Mouse (Mus musculus): Measurements from ENCODE around the gene Cadm4. TPM values are rescaled to one million over a fixed set of nuclear protein-coding genes. Genes with fewer than 3 reads are reported as not detected.

Cadm4 gene
- polyA plus RNA-seq (2014; fragmentation: Nextera tagmentation; extraction: Ambion mirVana), result 8.8 and 12.6 TPM in 2 replicates

DNA sequence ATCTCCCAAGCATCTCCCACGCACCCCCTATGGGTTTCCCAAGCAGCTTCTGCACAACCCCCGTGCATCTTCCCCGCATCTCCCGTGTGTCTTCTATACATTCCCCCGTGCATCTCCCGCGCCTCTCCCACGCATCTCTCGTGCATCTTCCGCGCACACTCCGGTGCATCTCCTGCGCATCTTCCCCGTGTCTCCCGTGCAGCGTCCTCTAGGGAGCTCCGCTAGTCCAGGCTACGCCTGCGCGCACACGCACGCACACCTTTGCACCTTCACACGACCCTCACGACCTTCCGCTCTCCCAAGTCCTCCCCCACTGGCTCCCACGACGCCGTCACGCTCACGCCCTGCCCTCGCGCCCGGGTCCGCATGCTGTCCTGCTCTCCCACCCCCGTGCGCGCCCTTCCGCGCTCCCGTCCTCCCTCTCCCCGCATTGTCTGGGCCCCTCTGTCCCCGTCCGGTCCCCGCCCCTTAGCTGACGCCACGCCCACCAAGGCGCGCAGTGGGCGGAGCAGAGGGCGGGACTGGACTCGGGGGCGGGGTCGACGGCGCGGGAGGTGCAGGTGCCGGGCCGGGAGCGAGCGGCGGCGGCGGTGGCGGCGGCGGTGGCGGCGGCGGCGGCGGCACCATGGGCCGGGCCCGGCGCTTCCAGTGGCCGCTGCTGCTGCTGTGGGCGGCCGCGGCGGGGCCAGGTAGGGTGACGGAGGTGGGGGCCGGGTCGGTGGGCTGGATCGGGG lies at the start of gene Cadm4:
Gene Cadm4, plus strand, starts transcription at position 550 of the 734 bp plus-strand sequence.
- Histone ChIP-seq H3K4me3 (ENCODE audit: low read depth, low read length) (peak within 1 kb of the TSS; percentile 80), H3K4me2 (replicated peaks; ENCODE audit: low read depth, low read length) (peak within 1 kb of the TSS; percentile 92), H3K27ac (ENCODE audit: low read depth, low read length) (peak within 1 kb of the TSS; percentile 79), H3K27me3 (ENCODE audit: control insufficient read depth, insufficient read depth, low read length) (no peaks in the 10 kb centered on the region; the same call in 1 of the 2 replicates), H3K9me3 (ENCODE audit: control insufficient read depth, low read length) (no peaks in the 10 kb centered on the region), H3K9ac (ENCODE audit: low read depth, low read length) (peak within 1 kb of the TSS; percentile 94), H3K36me3 (ENCODE audit: control insufficient read depth, insufficient read depth, low read length) (no peaks in the 10 kb centered on the region), H3K4me1 (replicated peaks; ENCODE audit: control insufficient read depth, insufficient read depth, low read length) (peaks cover 1% of the 10 kb centered on the region; the same call in 1 of the 2 replicates)
- DNase-seq (ENCODE audit: low spot score), result peak; percentile 96
- peak; percentile 89 for ATAC-seq (ENCODE audit: low FRiP score)
- WGBS, result 1% methylated on average over 51 of the region's 83 CpGs

DNA sequence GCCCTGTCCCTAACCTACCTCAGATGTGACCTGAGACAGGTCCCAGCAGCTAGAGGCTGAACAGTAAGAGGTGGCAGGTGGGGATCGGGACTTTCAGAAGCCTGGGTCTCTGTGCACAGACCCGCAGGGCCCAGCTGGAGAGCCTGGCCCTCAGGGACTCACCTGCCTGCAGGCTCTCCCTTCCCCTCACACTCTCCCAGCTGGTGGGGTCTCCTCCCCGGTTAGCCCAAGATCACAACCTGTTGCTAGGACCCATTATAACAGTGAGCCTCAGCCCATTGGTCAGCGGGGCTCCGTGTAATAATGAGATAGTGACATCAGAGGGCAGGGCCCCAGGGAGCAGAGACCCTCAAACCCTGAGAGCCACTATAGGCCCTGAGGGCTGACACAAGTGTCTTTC lies 46.5 kb upstream of the Cadm4 start:
- DNase-seq (ENCODE audit: low spot score) (no peak), ATAC-seq (ENCODE audit: low FRiP score) (no peak)
- H3K4me2 ChIP-seq (replicated peaks; ENCODE audit: low read depth, low read length), result no peak overlapping the region
- H3K4me1 ChIP-seq (replicated peaks; ENCODE audit: control insufficient read depth, insufficient read depth, low read length), result no peaks in the 10 kb centered on the region
- H3K27me3 ChIP-seq (ENCODE audit: control insufficient read depth, insufficient read depth, low read length), result no peaks in the 10 kb centered on the region
- H3K27ac ChIP-seq (ENCODE audit: low read depth, low read length), result no peak overlapping the region
- H3K36me3 ChIP-seq (ENCODE audit: control insufficient read depth, insufficient read depth, low read length), result no peaks in the 10 kb centered on the region
- H3K9me3 ChIP-seq (ENCODE audit: control insufficient read depth, low read length), result no peaks in the 10 kb centered on the region
- WGBS, result 73% methylated on average over 5 of the region's 5 CpGs
- no peak overlapping the region for H3K4me3 ChIP-seq (ENCODE audit: low read depth, low read length)
- no peak overlapping the region for H3K9ac ChIP-seq (ENCODE audit: low read depth, low read length)

DNA sequence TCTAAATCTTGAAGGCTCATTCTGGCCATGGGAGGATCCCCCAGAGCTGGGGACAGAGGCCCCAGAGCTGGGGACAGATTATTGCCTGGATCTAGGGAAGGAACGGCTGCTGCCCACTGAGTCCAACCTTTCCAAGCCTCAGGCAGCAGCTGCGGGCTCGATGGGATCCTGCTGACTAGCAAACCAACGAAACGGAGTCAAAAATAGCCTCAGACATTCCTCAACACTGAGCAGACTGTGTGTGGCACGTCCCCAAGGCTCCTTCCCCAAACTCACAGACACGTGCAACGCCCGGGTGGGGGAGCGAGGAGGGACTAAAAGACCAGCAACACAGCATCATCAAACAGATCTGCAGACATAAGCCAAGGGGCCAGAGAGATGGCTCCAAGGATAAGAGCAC lies 43.8 kb upstream of the Cadm4 start:
- no peak overlapping the region for H3K4me2 ChIP-seq (replicated peaks; ENCODE audit: low read depth, low read length)
- H3K27me3 ChIP-seq (ENCODE audit: control insufficient read depth, insufficient read depth, low read length), result no peaks in the 10 kb centered on the region
- DNase-seq (ENCODE audit: low spot score) (no peak), ATAC-seq (ENCODE audit: low FRiP score) (no peak)
- no peaks in the 10 kb centered on the region for H3K4me1 ChIP-seq (replicated peaks; ENCODE audit: control insufficient read depth, insufficient read depth, low read length)
- H3K36me3 ChIP-seq (ENCODE audit: control insufficient read depth, insufficient read depth, low read length), result no peaks in the 10 kb centered on the region
- H3K4me3 ChIP-seq (ENCODE audit: low read depth, low read length), result no peak overlapping the region
- H3K9me3 ChIP-seq (ENCODE audit: control insufficient read depth, low read length), result no peaks in the 10 kb centered on the region
- no peak overlapping the region for H3K27ac ChIP-seq (ENCODE audit: low read depth, low read length)
- WGBS, result 75% methylated on average over 10 of the region's 10 CpGs
- no peak overlapping the region for H3K9ac ChIP-seq (ENCODE audit: low read depth, low read length)

DNA sequence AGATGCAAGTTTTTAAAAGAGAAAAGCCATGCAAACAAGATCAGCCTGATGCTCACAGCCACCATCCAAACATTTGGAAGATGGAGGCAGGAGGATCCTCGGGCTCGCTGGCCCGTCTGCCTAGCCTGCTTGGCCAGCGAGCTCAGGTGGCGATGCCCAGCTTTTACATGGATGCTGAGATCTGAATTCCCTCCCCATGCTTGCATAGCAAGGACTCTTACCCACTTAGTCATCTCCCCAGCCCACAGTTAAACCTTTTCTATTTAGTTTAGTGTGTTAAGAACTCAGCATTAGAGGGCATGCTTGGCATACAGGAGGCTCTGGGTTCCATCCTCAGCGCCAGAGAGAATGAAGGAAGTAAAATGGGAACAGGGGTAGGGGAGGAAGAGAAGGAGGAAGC lies 42.6 kb upstream of the Cadm4 start:
- Histone ChIP-seq H3K4me3 (ENCODE audit: low read depth, low read length) (no peak overlapping the region), H3K27ac (ENCODE audit: low read depth, low read length) (no peak overlapping the region), H3K27me3 (ENCODE audit: control insufficient read depth, insufficient read depth, low read length) (no peaks in the 10 kb centered on the region), H3K36me3 (ENCODE audit: control insufficient read depth, insufficient read depth, low read length) (no peaks in the 10 kb centered on the region), H3K9ac (ENCODE audit: low read depth, low read length) (no peak overlapping the region), H3K9me3 (ENCODE audit: control insufficient read depth, low read length) (no peaks in the 10 kb centered on the region), H3K4me1 (replicated peaks; ENCODE audit: control insufficient read depth, insufficient read depth, low read length) (no peaks in the 10 kb centered on the region), H3K4me2 (replicated peaks; ENCODE audit: low read depth, low read length) (no peak overlapping the region)
- no peak for ATAC-seq (ENCODE audit: low FRiP score)
- 79% methylated on average over 6 of the region's 6 CpGs for WGBS
- DNase-seq (ENCODE audit: low spot score), result no peak

DNA sequence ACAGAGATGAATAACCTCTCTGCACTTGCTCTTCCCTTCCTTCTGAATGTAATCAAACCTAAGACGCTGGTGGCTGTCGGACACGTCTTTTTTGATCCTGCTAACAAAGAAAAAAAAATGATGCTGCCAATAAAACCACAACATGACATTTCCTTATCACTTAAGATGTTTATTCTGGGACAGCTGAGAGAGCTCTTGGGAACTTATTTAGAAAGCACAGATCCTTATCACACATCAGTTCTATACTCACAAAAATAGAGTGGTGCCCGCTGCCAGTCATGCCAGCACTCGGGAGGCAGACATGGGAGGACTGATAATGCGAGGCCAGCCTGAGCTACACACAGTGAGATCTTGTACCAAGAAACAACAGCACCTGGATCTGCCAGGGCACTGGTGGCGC lies 41.9 kb upstream of the Cadm4 start:
- no peak overlapping the region for H3K9ac ChIP-seq (ENCODE audit: low read depth, low read length)
- H3K4me2 ChIP-seq (replicated peaks; ENCODE audit: low read depth, low read length), result no peak overlapping the region
- no peak for ATAC-seq (ENCODE audit: low FRiP score)
- WGBS, result 83% methylated on average over 7 of the region's 7 CpGs
- no peaks in the 10 kb centered on the region for H3K4me1 ChIP-seq (replicated peaks; ENCODE audit: control insufficient read depth, insufficient read depth, low read length)
- no peak overlapping the region for H3K27ac ChIP-seq (ENCODE audit: low read depth, low read length)
- no peak overlapping the region for H3K4me3 ChIP-seq (ENCODE audit: low read depth, low read length)
- H3K9me3 ChIP-seq (ENCODE audit: control insufficient read depth, low read length), result no peaks in the 10 kb centered on the region
- H3K36me3 ChIP-seq (ENCODE audit: control insufficient read depth, insufficient read depth, low read length), result no peaks in the 10 kb centered on the region
- H3K27me3 ChIP-seq (ENCODE audit: control insufficient read depth, insufficient read depth, low read length), result no peaks in the 10 kb centered on the region
- no peak for DNase-seq (ENCODE audit: low spot score)

DNA sequence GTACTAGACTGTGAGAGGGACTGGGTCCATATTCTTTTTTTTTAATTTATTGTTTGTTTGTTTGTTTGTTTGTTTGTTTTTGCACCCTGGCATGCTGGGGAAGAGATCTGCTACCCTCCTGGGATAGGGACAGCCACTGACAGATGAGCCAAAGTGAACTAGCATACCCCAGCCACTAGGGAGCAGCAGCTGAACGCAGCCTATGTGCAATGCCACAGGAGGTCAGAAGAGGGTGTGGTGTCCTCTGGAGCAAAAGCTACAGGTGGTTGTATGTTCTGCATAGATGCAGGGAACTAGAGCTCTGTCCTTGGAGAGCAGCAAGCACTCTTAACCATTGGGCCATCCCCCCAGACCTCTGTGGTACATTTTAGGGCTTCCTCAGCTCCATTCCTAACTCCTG lies 40.0 kb upstream of the Cadm4 start:
- WGBS, result 0% methylated on average over 1 of the region's 1 CpGs

DNA sequence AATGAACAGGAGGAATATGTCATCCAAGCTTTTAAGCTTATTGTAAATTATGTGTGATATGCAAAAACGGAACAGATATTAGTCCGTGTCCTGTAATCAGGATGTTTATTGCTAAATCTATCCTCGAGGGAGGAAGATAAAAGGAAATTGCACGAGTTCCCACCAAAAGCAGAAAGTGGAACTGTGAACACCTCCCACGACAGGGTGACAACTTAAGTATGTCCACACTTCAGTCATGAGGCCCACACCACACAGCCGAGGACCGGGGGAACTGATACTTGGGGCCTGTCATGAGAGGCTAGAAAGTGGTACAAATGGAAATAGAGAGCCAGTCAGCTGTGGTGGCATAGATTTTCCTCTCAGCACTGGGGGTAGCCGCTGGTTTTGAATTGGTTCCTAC lies 39.5 kb upstream of the Cadm4 start:
- no peaks in the 10 kb centered on the region for H3K4me1 ChIP-seq (replicated peaks; ENCODE audit: control insufficient read depth, insufficient read depth, low read length)
- DNase-seq (ENCODE audit: low spot score) (no peak), ATAC-seq (ENCODE audit: low FRiP score) (no peak)
- WGBS, result 85% methylated on average over 8 of the region's 8 CpGs
- no peaks in the 10 kb centered on the region for H3K36me3 ChIP-seq (ENCODE audit: control insufficient read depth, insufficient read depth, low read length)
- no peak overlapping the region for H3K27ac ChIP-seq (ENCODE audit: low read depth, low read length)
- no peaks in the 10 kb centered on the region for H3K27me3 ChIP-seq (ENCODE audit: control insufficient read depth, insufficient read depth, low read length)
- H3K4me3 ChIP-seq (ENCODE audit: low read depth, low read length), result no peak overlapping the region
- no peaks in the 10 kb centered on the region for H3K9me3 ChIP-seq (ENCODE audit: control insufficient read depth, low read length)
- no peak overlapping the region for H3K9ac ChIP-seq (ENCODE audit: low read depth, low read length)
- no peak overlapping the region for H3K4me2 ChIP-seq (replicated peaks; ENCODE audit: low read depth, low read length)

More for the DNA sequence above, 40.0 kb upstream of the Cadm4 start:
- H3K36me3 ChIP-seq (ENCODE audit: control insufficient read depth, insufficient read depth, low read length), result no peaks in the 10 kb centered on the region
- no peaks in the 10 kb centered on the region for H3K4me1 ChIP-seq (replicated peaks; ENCODE audit: control insufficient read depth, insufficient read depth, low read length)
- no peak overlapping the region for H3K9ac ChIP-seq (ENCODE audit: low read depth, low read length)
- H3K4me3 ChIP-seq (ENCODE audit: low read depth, low read length), result no peak overlapping the region
- no peak overlapping the region for H3K27ac ChIP-seq (ENCODE audit: low read depth, low read length)
- no peaks in the 10 kb centered on the region for H3K9me3 ChIP-seq (ENCODE audit: control insufficient read depth, low read length)
- H3K27me3 ChIP-seq (ENCODE audit: control insufficient read depth, insufficient read depth, low read length), result no peaks in the 10 kb centered on the region
- DNase-seq (ENCODE audit: low spot score) (peak; percentile 58), ATAC-seq (ENCODE audit: low FRiP score) (no peak)
- no peak overlapping the region for H3K4me2 ChIP-seq (replicated peaks; ENCODE audit: low read depth, low read length)

DNA sequence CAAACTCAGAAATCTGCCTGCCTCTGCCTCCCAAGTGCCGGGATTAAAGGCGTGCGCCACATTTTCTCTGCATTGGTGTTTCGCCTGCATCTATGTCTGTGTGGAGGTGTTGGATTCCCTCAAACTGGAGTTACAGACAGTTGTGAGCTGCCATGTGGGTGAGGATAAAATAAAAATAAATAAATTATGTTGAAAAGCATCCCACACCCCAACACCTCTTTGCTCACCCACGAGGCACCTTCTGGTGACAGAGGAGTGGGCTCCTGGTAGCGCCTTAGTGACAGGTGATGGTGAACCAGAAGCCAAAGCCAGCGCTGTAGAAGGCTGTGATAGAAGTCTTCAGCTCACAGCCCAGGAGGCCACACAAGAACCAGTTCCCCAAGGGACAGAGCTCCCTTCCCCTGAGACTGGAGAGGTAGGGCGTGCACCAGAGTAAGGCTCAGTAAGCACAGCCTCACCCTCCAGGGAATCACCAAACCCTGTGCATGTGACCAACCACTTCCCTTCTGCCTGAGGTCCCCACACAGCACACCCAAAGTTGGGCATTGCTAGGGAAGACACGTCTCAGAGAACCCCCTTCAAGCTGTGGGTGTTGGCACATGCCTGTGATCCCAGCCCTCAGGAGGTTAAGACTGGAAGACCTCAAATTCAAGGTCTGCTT lies 36.4 kb upstream of the Cadm4 start:
- ATAC-seq (ENCODE audit: low FRiP score) (no peak), DNase-seq (ENCODE audit: low spot score) (no peak)
- Histone ChIP-seq H3K9me3 (ENCODE audit: control insufficient read depth, low read length) (no peaks in the 10 kb centered on the region), H3K4me1 (replicated peaks; ENCODE audit: control insufficient read depth, insufficient read depth, low read length) (no peaks in the 10 kb centered on the region), H3K27me3 (ENCODE audit: control insufficient read depth, insufficient read depth, low read length) (no peaks in the 10 kb centered on the region), H3K36me3 (ENCODE audit: control insufficient read depth, insufficient read depth, low read length) (no peaks in the 10 kb centered on the region), H3K27ac (ENCODE audit: low read depth, low read length) (no peak overlapping the region), H3K4me2 (replicated peaks; ENCODE audit: low read depth, low read length) (no peak overlapping the region), H3K9ac (ENCODE audit: low read depth, low read length) (no peak overlapping the region), H3K4me3 (ENCODE audit: low read depth, low read length) (no peak overlapping the region)
- WGBS, result 93% methylated on average over 9 of the region's 9 CpGs
